ENCODE assay signal across 8 mouse cellular contexts in genomic region chr13:29628607-29629006, GRCm38 (mm10).
A peak's percentile ranks its signal among the peaks of the same experiment; 100 is the strongest.
DNase-seq lines count a peak whose midpoint lies in the region; ATAC-seq and TF ChIP-seq lines count a peak whose summit lies in the region.

No protein-coding gene starts in this region.

- DNase-seq in adrenal gland, postnatal 36 days = peak; percentile 15 to 19
- no peak for DNase-seq in adrenal gland, postnatal 4 days (ENCODE audit: low spot score in 2 of 2)
- peak; percentile 31 for DNase-seq in brain, embryonic 14.5 days (ENCODE audit: low read depth)
- DNase-seq in lung, postnatal 25 days (ENCODE audit: low spot score) = peak; percentile 41
- no peak for DNase-seq in spleen, postnatal 14 days (ENCODE audit: low spot score in 2 of 2)

- ATAC-seq in hematopoietic stem cell, adult 5-6 weeks (replicated peaks in 1 of 2; ENCODE audit: insufficient read depth in 1 of 2, low FRiP score in 2 of 2, low TSS enrichment in 1 of 2, low read depth in 1 of 2, poor library complexity in 2 of 2, severe bottlenecking in 2 of 2) = peak; percentile 48 to 59; a peak in 3 of 4 replicates
- no peak for ATAC-seq in cerebellum, adult (ENCODE audit: insufficient number of reproducible peaks, low FRiP score, low TSS enrichment)
- ATAC-seq in granulocyte monocyte progenitor cell, adult 5-6 weeks (replicated peaks; ENCODE audit: poor library complexity, severe bottlenecking) = no peak

- no peak for TF ChIP-seq POLR2A in brain, embryonic 14.5 days (IDR thresholded peaks at IDR 0.05; ENCODE audit: borderline replicate concordance, extremely low read depth, insufficient read depth, insufficient read length, poor library complexity, severe bottlenecking)

- no peak for TF ChIP-seq CTCF in brain, embryonic 14.5 days (IDR thresholded peaks at IDR 0.05; ENCODE audit: borderline replicate concordance, extremely low read depth, insufficient read depth, insufficient read length)

Comparison
In these comparisons a context has a peak if more than half of its experiments do, and no peak if none do; other contexts are left out.
1. DNase-seq: peak in adrenal gland, postnatal 36 days (2 of 2), brain, embryonic 14.5 days (single experiment) and lung, postnatal 25 days (single experiment); none in adrenal gland, postnatal 4 days (0 of 2) and spleen, postnatal 14 days (0 of 2).
2. ATAC-seq: peak in hematopoietic stem cell, adult 5-6 weeks (2 of 2); none in cerebellum, adult (single experiment) and granulocyte monocyte progenitor cell, adult 5-6 weeks (single experiment).